Mouse (Mus musculus): ENCODE measurements around the gene Axin2.

The Axin2 gene

DNA sequence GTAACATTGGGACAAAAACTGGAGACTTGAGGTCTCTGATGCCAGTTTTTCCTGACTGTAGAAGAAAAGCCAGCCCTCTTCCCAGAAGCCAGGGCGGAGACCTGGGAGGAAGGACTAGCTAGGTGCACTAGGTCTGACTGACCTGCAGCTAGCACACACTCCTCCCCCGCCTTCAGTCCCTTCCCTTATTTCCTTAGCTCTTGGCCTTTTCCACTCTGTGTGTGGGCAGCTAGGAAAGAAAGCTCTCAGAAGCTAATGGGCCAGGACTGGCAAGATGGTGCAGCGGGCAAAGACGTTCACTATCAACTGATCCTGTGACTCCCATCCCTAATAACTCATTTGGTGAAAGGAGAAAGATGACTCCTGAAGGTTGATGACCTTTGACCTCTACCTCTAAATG lies 17.8 kb upstream of the Axin2 start:
- DNase-seq (ENCODE audit: low spot score in 2 of 2): no peak

DNA sequence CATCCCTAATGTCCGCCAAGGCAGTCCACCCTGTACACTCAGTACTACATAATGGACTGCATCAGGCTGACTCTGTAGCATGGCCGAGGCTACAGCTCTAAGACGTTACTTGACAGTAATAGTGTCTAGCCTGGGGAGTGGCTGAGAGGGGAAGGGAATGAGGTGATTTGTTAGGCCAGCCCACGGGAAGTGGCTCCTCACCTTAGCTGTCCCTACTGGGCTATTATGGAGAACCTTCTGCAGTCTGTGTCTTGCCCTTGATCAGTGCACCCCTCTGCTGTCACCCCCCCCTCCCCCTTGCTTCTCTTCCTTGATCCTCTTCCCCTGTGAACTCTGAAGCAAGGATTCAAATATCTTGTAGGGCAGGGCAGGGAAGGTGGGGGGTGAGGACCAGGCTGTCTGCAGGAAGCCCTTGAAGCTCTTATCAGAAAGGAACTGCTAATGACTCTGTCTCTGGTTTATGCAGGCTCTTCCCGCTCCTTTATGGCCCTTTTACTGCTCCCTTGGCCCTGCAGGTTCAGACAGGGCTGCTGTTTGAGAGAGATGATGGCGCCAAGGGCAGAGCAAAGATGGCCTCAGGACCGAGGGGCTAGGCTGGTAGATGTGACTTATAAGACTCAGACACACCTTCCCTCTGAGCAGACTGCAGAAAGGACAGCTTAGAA lies 13.4 kb upstream of the Axin2 start:
- no peak for DNase-seq (ENCODE audit: low spot score in 2 of 2)

DNA sequence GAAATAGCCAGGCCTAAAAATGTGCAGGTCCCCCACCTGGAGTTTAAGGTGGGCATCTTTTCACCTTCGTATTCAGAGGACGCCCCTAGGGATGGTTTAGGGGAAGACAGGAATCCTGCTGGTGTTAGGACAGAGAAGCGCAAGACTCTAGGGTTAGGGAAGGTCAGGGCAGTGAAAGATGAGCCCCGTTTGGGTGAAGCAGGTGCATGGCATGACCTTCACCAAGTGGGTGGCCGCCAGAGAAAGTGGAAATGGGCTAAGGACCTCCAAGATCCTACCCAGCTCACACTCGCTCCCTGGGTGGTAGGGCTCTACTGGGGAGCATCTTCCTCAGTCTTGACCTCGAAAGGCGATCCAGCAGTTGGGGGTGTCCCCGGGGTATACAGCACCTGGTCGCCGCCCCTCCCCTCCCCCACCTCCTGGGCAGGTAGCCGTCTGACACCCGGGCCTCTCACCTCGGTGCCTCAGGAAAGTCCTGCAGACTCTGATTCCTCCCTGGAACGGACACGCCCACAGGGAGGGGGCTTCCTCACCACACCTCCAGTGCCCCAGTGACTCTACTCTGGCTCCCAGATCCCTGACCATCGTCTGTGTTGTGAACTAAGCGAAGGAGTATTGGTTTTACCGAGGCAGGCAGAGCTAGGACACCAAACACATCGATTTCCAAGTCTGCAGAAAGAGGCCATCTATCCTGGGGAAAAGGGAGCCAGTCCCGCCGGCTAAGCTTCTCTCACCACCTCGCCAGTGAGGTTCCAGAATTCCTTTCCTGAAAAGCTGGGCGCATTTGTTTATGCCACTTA lies 10.6 kb upstream of the Axin2 start:
- DNase-seq (ENCODE audit: low spot score in 2 of 2): no peak

DNA sequence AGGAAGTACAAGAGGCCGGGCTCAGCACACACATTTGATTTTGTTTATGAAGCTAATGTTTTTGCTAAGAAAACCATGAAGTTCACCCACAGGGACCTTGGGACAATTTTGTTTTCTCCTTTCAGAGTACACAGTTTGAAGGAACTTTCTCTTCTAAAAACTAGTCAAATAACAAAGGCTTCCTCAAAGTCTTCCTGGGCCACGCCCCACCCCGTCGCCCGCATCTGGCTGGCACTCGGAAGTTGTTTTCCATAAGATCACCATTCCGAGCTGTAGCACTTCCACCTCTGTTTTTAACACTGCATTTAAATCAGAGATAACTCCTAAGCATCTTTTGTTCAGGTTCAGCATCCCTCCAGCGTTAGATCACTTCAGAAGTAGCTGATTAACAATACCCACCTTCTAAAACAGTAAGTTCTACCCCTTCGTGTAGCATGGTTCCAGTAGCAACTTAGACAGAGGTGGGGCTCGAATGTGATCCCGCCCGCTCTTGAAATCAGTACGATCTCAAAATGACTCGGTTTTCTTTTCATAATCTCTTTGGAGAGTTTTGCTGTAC lies 9.7 kb upstream of the Axin2 start:
- DNase-seq (ENCODE audit: low spot score in 2 of 2): no peak

DNA sequence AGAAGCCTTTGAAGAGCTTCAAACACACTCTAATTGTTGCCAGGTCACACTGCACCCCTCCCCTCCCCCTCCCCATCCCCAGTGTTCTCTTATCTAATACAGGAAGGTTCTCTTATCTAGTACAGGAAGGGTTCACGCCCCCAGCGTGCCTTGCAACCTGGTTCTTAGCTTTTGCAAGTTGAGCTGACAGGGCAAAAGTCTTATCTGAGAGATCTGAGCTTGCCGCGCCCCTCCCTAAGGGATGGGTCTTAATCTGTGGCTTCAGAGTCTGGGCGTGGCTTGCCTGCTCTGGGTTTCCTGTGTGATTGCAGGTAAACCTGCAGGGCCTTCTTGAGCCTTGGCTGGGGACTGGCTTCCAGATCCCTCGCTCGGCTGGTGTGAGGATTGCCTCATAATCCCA lies 9.2 kb upstream of the Axin2 start:
- no peak for DNase-seq (ENCODE audit: low spot score in 2 of 2)

DNA sequence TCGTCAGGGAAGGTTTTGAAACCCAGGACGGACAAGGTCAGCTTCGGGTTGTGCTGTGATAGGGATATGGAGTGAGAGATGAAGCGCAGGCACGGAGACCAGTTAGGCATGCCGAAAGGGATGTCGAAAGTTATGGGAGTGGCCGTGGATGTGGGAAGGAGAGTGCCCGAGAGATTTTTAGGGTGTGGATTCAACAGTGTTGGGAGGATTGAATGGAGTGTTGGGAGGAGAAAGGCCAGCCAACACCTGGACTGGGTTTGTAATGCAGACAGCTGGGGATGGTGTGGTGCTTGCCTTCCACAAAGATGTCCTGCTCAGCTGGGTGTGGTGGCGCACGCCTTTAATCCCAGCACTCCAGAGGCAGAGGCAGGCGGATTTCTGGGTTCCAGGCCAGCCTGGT lies 8.0 kb upstream of the Axin2 start:
- no peak for DNase-seq (ENCODE audit: low spot score in 2 of 2)

DNA sequence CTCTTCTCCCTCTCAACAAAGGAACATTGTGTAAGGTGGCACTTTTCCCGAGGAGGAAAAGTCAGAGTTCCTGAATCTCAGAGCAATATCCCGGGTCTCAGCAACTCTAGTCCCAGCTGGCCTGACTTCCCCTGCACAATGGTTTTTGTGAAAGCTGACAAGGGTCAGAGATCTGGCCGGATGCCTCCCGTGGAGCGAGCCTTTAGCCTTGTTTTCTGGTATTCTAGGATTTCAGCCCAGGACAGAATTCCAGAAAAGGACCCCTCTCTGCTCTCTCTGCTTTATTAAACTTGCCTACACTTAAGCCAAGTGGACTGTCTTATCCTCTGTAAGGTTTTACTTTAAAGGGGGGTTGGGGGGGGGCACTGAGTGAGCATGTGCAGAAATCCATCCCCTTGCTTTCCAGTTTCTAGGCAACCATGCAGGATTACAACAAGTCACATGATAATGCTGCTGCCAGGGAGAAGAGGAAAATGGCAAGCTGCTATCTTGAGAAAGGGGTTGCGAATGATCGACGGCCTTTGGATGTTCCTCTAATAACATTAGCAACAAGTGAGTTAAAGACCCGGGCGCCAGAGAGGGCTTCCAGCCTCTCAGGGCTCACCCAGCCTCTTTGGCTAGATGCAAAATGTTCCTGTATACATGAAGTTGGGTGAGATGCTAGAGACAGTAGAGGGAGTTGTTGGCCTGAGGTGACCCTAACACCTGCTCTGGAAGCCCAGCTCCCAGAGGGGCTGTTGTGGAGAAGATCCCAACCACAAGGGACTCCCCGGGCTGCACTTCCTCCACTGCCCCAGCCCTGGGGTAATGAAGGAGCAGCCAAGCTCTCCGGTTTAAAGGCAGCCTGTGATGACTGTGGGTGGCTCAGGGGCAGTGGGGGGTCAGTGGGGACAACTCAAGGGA lies 2.5 kb upstream of the Axin2 start:
- DNase-seq (ENCODE audit: low spot score in 2 of 2): peak; percentile 50 to 60

DNA sequence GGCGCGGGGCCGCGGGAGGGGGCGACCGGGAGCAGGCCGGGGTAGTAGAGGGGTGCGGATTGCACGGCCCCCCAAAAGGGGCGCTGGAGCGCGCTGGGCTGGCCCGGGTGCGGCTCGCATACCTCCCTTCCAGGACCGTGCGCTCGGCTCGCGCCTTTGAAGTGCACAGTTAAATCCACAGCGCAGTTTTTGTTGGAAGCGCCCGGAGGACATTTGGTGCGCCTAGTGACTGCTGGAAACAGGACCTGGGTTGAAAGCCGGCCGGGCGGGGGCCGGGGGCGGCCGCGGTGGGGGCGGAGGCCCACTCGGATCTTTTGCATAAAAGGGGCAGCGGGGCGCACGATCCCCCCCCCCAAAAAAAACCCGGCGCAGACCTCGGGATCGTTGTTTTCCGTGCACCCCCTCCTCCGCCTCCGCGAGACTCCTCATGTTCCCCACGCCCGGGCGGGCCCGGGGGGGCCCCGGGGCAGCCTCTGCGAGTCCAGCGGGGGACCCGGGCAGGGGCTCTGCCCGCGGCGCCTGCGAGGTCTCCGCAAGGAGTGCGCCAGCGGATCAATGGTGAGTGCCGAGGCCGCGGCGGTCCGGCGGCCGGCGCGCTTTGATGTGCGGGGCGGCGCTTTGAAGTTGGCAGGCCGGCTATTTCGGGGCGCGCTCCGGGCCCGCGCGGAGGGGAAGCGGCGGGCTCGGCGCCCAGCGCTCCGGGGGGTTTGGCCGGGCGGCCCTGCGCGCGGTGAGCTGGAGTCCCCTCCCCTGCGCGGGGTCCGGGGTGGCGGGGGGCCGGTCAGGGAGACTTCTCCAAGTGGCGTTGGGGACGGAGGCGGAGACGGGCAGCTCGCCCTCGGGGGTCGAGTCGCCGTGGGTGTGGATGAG lies 722 bp downstream of the Axin2 start:
- peak; percentile 72 to 79 for DNase-seq (ENCODE audit: low spot score in 2 of 2)

DNA sequence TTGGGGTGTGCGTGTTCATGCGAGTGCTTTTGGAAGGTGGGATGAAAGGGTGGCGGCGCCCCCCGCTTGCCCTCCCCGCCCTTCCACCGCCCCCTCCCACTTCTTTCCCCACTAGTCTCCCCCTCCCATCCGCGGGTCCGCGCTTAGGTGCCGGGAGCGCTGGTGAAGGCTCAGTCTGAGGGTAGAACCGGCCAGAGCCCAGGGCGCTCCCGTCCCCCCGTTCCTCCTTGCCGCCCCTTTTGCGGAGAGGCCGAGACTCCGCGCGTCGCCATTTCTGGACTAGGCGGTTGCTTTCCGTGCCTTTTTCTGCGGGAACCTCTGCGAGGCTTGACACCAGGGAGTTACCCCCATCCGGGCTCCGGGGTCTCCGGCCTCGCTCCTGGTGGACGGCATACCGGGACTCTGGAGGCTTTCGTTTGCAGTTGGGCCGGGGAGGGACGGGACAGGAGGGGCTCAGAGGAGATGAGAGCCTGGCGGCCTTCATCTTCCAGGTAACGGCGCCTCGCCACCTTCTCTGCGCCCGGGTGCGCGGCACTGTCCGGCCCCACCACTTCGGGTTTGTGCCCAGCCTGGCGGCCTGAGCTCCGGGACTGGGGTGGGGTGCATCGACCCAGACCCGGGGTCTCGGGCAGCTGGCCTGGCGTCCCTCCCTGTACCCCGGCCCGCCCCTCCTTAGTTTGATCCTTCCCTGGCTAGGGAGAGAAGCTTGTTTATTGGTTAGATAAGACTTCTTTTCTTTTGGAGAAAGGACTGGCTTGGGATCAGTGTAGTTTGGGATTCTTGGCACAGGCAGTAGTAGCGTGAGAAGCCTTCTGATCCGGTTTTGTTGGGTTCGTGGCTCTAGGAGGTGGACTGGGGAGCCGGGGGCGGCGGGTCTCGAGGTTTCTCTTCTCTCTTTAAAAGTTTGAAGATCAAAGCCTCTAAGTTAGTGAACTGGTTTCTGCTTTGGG lies 1.6 kb downstream of the Axin2 start:
- no peak for DNase-seq (ENCODE audit: low spot score in 2 of 2)

DNA sequence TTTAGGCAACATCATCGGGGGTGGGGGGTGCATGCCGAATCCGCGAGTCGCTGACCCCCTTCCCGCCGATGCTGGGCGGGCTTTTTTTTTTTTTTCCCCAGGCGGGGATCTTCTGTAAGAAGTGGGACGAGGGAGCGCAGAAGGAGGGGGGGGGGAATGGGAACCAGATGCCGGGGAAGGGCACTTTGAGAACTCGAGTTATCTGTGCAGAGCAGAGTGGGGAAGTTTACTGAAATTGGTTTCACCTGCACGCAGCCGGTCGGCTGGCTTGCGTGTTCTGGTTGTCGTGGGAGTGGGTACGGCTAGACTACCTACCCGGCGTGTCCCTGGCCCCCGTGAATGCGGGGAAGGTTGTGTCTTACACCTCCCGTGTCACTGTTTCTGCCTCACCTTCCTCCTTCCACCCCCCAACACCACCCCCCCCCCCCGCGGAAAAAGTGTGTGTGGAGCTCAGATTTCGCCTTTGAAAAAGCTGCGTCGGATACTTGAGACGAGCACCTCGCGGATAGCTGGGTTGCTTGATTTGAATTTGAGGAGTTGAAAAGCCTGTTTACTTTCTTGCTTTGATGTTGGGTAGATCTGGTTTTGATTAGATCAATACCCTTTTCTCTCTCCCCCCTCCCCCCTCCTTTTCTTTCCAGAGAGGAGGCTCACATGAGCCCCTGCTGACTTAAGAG lies 2.5 kb downstream of the Axin2 start:
- no peak for DNase-seq (ENCODE audit: low spot score in 2 of 2)

DNA sequence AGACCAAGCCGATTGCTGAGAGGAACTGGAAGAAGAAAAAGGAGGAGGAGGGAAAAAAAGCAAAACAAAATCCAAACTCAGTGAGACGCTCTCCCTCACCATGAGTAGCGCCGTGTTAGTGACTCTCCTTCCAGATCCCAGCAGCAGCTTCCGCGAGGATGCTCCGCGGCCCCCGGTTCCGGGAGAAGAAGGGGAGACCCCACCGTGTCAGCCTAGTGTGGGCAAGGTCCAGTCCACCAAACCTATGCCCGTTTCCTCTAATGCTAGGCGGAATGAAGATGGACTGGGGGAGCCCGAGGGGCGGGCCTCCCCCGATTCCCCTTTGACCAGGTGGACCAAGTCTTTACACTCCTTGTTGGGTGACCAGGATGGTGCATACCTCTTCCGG lies 3.0 kb downstream of the Axin2 start:
- DNase-seq (ENCODE audit: low spot score in 2 of 2): no peak

DNA sequence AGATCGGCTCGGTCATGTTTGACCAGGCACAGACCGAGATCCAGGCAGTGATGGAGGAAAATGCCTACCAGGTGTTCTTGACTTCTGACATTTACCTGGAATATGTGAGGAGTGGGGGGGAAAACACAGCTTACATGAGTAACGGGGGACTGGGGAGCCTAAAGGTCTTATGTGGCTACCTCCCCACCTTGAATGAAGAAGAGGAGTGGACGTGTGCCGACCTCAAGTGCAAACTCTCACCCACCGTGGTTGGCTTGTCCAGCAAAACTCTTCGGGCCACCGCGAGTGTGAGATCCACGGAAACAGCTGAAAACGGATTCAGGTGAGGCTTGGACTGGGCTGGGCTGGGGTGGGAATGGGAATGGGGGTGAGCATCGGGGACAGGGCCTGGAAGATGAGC lies 3.6 kb downstream of the Axin2 start:
- DNase-seq (ENCODE audit: low spot score in 2 of 2): no peak

DNA sequence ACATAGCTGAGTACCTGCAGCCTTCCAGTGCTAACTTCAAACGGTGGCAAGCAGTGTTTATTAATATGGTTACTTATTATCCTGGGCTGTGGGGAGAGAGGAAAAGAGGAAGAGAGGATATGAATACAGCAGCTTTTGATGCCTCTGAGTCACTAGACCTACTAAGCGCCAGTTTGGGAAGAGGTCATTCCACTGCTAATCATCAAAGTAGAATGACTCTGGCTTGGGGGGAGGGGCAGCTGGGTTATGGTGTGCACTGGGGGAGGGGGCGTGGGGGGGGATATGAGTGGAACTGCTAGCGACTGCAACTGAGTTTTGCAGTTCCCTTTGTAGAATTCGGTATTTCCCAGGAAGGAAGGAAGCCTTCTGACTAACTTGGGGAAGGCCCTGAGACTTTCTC lies 4.2 kb downstream of the Axin2 start:
- DNase-seq (ENCODE audit: low spot score in 2 of 2): no peak

DNA sequence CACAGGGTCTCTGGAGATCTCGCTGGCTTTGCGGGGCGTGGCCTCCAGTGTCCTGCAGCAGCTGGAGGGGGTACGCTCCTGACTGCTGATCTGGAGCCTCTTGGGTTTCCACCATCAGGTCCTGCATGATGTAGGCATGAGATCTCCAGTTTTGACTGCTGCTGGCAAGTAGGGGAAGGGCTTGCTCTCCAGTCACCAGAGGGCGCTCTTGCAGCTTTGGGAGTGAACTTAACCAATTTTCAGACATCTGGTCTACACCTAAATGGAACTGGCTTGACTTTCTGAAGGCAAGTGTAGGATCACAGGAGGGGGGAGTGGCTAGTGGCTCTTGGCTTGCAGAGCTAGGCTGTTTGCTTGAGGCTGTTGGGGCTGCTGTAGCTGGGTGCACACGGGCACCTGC lies 5.1 kb downstream of the Axin2 start:
- DNase-seq (ENCODE audit: low spot score in 2 of 2): peak; percentile 91

DNA sequence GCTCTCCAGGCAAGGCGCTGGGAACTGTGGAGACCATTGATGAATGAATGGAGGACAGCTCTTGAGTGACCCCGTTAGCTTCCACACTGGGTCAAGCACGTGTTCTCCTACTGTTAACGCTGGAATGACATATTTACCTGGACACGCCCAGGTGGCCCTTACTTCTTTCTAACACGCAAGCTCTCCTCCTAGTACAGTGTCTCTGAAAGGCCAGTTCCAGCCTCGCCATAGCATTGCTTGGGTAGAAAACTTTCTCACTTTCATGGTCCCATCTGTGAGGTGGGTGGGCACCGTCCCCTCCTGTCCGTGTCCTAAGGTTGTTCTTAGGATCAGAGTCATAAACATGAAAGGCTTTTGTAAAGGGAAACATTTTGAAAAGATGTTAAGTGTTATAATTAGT lies 5.7 kb downstream of the Axin2 start:
- DNase-seq (ENCODE audit: low spot score in 2 of 2): no peak

DNA sequence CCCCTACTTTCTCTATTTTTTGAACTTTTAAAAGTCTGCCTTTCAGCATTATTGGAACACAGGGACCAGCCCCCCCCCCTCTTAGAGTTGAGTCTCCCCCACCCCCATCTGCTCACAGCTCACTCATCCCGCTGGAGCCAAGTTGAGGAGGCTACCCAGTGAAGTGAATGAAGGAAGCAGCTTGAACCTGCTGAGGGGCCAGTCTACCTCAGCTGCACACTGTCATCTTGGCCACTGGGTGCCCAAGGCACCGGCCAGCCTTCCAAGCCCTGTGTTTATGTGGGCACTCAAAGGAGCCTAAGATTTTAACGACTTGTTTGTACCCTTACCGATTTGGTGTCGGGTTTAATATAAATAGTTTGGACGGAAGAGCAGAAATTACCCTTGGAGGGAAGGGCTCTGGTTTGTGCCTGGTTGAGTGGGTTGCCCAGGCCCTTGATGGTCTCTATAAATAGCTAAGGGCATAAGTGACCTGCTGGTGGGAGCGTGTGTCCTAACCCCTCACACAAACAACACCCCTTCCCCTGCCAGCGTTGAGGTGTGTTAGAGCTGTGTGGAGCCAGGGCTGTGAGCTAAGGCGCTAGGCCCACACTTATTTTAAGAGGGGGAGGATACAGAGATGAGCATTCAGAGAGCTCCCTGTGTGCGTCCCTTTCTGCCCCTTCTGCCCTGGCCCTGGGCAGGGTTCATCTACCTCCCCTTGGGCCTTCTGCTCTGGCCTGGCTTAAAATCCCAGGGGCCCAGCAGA lies 6.4 kb downstream of the Axin2 start:
- no peak for DNase-seq (ENCODE audit: low spot score in 2 of 2)

DNA sequence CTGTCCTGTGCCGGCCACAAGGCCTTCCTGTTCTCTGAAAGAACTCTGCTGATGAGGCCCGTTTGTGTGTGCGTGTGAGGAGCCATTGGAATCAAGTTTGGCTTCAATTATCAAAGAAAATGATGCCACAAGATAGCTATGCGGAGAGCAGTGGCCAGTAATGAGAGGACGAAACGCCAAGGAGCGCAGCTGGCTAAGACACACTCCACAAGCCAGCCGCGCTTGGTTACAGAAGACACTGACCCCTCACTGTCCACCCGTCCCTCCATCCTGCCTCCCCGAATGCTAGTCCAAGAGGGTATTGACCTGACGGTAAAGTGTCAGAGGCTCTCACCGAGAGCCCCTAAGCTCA lies 6.9 kb downstream of the Axin2 start:
- no peak for DNase-seq (ENCODE audit: low spot score in 2 of 2)

DNA sequence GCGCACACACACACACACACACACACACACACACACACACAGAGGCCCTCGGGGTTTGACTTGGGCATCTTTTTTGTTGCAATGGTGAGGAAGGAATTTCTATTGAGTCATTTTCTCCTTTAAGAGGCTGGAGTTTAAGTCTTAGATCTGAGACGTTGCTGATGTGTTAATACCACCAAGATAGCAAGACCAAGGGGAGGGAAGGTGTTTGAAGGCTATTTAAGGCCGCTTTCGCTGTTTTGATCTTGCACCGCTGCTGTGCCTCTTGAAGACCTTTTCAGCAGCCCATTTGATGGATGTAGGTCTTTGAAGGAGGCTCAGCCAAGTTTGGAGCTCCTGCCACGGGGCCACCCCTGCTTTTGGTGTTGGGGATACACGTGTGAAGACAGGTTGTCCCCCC lies 7.9 kb downstream of the Axin2 start:
- DNase-seq (ENCODE audit: low spot score in 2 of 2): no peak

DNA sequence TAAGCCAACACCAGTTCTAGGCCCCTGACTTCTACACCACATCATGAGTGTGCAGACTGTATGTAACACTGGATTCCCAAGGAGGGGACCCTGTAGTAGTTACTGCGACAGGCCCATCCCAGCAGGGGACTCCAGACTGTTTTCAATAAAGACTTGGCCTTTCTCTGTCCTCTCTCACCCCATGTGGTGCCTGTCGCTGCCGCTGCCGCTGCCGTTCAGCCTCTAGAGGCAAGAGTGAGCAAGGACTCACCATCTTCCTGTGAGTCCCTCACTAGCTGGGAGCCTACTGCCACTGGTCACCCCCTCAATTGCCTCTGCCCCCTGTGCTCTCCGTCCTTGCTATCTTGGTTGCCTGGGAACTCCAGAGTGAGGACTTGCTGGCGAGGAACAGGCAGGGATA lies 8.6 kb downstream of the Axin2 start:
- DNase-seq (ENCODE audit: low spot score in 2 of 2): no peak
